Mouse (Mus musculus) cerebellum, postnatal 10 days (tissue): ENCODE measurements around the gene Cisd3.
A peak's percentile ranks its signal among the peaks of the same experiment; 100 is the strongest.

ENCODE experiments used
- DNase-seq, 2 experiments: peaks; one replicate each; pipeline ENCODE4 v3.0.0; 2021; ENCODE audit warnings: mixed read lengths in 2 of 2

Cisd3 gene

GRCm38 (mm10) chr11:97663528-97664338 is 21.9 kb upstream of the Cisd3 start:
- DNase-seq, result peak; percentile 55 to 65

- no peak for DNase-seq
Observed at GRCm38 (mm10) chr11:97664339-97664665, 21.3 kb upstream of the Cisd3 start.

- DNase-seq, result peak; percentile 47 to 49
Observed at GRCm38 (mm10) chr11:97664771-97665240, 20.8 kb upstream of the Cisd3 start.

GRCm38 (mm10) chr11:97665431-97665830 is 20.2 kb upstream of the Cisd3 start:
- no peak for DNase-seq

GRCm38 (mm10) chr11:97666221-97666620 is 19.4 kb upstream of the Cisd3 start:
- DNase-seq, result no peak

- no peak for DNase-seq
Observed at GRCm38 (mm10) chr11:97666794-97667193, 18.8 kb upstream of the Cisd3 start.

- no peak for DNase-seq
Observed at GRCm38 (mm10) chr11:97668160-97668559, 17.5 kb upstream of the Cisd3 start.

- peak in 1 of 2 experiments; percentile 49 for DNase-seq
Observed at GRCm38 (mm10) chr11:97669268-97669667, 16.4 kb upstream of the Cisd3 start.

- DNase-seq, result peak; percentile 87 to 94
Observed at GRCm38 (mm10) chr11:97669829-97670228, 15.8 kb upstream of the Cisd3 start.

- DNase-seq, result peak in 1 of 2 experiments; percentile 59
Observed at GRCm38 (mm10) chr11:97670234-97671176, 15.1 kb upstream of the Cisd3 start.

- no peak for DNase-seq
Observed at GRCm38 (mm10) chr11:97671177-97671527, 14.5 kb upstream of the Cisd3 start.

- no peak for DNase-seq
Observed at GRCm38 (mm10) chr11:97673148-97673547, 12.5 kb upstream of the Cisd3 start.

GRCm38 (mm10) chr11:97676050-97676754 is 9.4 kb upstream of the Cisd3 start:
- no peak for DNase-seq

- peak in 1 of 2 experiments; percentile 53 for DNase-seq
Observed at GRCm38 (mm10) chr11:97677381-97677780, 8.2 kb upstream of the Cisd3 start.

GRCm38 (mm10) chr11:97677842-97678241 is 7.8 kb upstream of the Cisd3 start:
- no peak for DNase-seq

- peak in 1 of 2 experiments; percentile 51 for DNase-seq
Observed at GRCm38 (mm10) chr11:97678301-97678700, 7.3 kb upstream of the Cisd3 start.

GRCm38 (mm10) chr11:97680430-97680829 is 5.2 kb upstream of the Cisd3 start:
- DNase-seq, result peak; percentile 79 to 87

GRCm38 (mm10) chr11:97682504-97683055 is 3.0 kb upstream of the Cisd3 start:
- DNase-seq, result no peak

- no peak for DNase-seq
Observed at GRCm38 (mm10) chr11:97684063-97684680, 1.5 kb upstream of the Cisd3 start.

GRCm38 (mm10) chr11:97684766-97685165 is 860 bp upstream of the Cisd3 start:
- DNase-seq, result no peak

GRCm38 (mm10) chr11:97686322-97686908 is 789 bp downstream of the Cisd3 start:
- DNase-seq, result no peak

GRCm38 (mm10) chr11:97687061-97687460 is 1.4 kb downstream of the Cisd3 start:
- DNase-seq, result no peak
